Mouse (Mus musculus): ENCODE measurements around the gene Cdh23. TPM values are rescaled to one million over a fixed set of nuclear protein-coding genes. Genes with fewer than 3 reads are reported as not detected.
"Not testable (repeated sequence)": the region's sequence is repeated elsewhere in the genome, so short reads cannot be mapped to it uniquely, and the experiment has no call there.

The Cdh23 gene
- polyA plus RNA-seq (2015; fragmentation: Nextera tagmentation; extraction: Ambion mirVana): 6.7 and 7.8 TPM in 2 replicates

- H3K4me1 ChIP-seq: peaks cover 4% of the 10 kb centered on the region; the same call in 1 of the 2 replicates
- H3K36me3 ChIP-seq (replicated peaks): no peaks in the 10 kb centered on the region
- no peak for ATAC-seq (replicated peaks)
- WGBS: 93% methylated on average over 6 of the region's 6 CpGs
- peaks cover 6% of the 10 kb centered on the region for H3K27me3 ChIP-seq (replicated peaks)
- no peak within 1 kb of the TSS for H3K4me2 ChIP-seq
- no peak within 1 kb of the TSS for H3K27ac ChIP-seq
- no peak within 1 kb of the TSS for H3K9ac ChIP-seq
- H3K9me3 ChIP-seq: no peaks in the 10 kb centered on the region
- H3K4me3 ChIP-seq: no peak within 1 kb of the TSS
These were observed at the start of gene Cdh23 for GRCm38 (mm10) chr10:60696390-60696789. TSS of gene Cdh23 (minus strand) at chr10:60696490.

- H3K4me3 ChIP-seq: no peak overlapping the region
- H3K9ac ChIP-seq: no peak overlapping the region
- peaks cover 22% of the 10 kb centered on the region for H3K4me1 ChIP-seq
- H3K4me2 ChIP-seq: no peak overlapping the region
- H3K9me3 ChIP-seq: no peaks in the 10 kb centered on the region
- ATAC-seq (replicated peaks): no peak
- no peak overlapping the region for H3K27ac ChIP-seq
- H3K36me3 ChIP-seq (replicated peaks): no peaks in the 10 kb centered on the region
- WGBS: 89% methylated on average over 14 of the region's 14 CpGs
- H3K27me3 ChIP-seq (replicated peaks): no peaks in the 10 kb centered on the region
These were observed 48.4 kb upstream of the Cdh23 start for GRCm38 (mm10) chr10:60744543-60745290.

- WGBS: 52% methylated on average over 9 of the region's 9 CpGs
- ATAC-seq (replicated peaks): no peak
These were observed 47.4 kb upstream of the Cdh23 start for GRCm38 (mm10) chr10:60743681-60744080.

GRCm38 (mm10) chr10:60742942-60743341 is 46.7 kb upstream of the Cdh23 start:
- Histone ChIP-seq H3K9ac (no peak overlapping the region), H3K4me2 (no peak overlapping the region), H3K27ac (no peak overlapping the region), H3K4me1 (peaks cover 15% of the 10 kb centered on the region), H3K4me3 (no peak overlapping the region), H3K27me3 (replicated peaks) (no peaks in the 10 kb centered on the region), H3K9me3 (no peaks in the 10 kb centered on the region), H3K36me3 (replicated peaks) (no peaks in the 10 kb centered on the region)
- ATAC-seq (replicated peaks): no peak
- 87% methylated on average over 6 of the region's 6 CpGs for WGBS

More at GRCm38 (mm10) chr10:60743681-60744080, 47.4 kb upstream of the Cdh23 start:
- no peaks in the 10 kb centered on the region for H3K27me3 ChIP-seq (replicated peaks)
- no peak overlapping the region for H3K4me2 ChIP-seq
- H3K9me3 ChIP-seq: no peaks in the 10 kb centered on the region
- H3K4me3 ChIP-seq: no peak overlapping the region
- H3K4me1 ChIP-seq: peaks cover 19% of the 10 kb centered on the region
- H3K36me3 ChIP-seq (replicated peaks): no peaks in the 10 kb centered on the region
- H3K27ac ChIP-seq: no peak overlapping the region
- no peak overlapping the region for H3K9ac ChIP-seq

- not testable (repeated sequence) for H3K27me3 ChIP-seq (replicated peaks); ATAC-seq (replicated peaks); H3K9me3 ChIP-seq; H3K4me2 ChIP-seq; H3K4me3 ChIP-seq; H3K27ac ChIP-seq; H3K36me3 ChIP-seq (replicated peaks); H3K9ac ChIP-seq
- H3K4me1 ChIP-seq: peaks cover 10% of the 10 kb centered on the region
- 83% methylated on average over 1 of the region's 1 CpGs for WGBS
These were observed 46.0 kb upstream of the Cdh23 start for GRCm38 (mm10) chr10:60742296-60742695.

- no peak overlapping the region for H3K4me3 ChIP-seq
- ATAC-seq (replicated peaks): no peak
- no peak overlapping the region for H3K9ac ChIP-seq
- no peak overlapping the region for H3K27ac ChIP-seq
- 76% methylated on average over 7 of the region's 7 CpGs for WGBS
- no peaks in the 10 kb centered on the region for H3K9me3 ChIP-seq
- no peak overlapping the region for H3K4me2 ChIP-seq
- peaks cover 2% of the 10 kb centered on the region for H3K4me1 ChIP-seq
- no peaks in the 10 kb centered on the region for H3K27me3 ChIP-seq (replicated peaks)
- H3K36me3 ChIP-seq (replicated peaks): no peaks in the 10 kb centered on the region
These were observed 45.1 kb upstream of the Cdh23 start for GRCm38 (mm10) chr10:60741435-60741834.

GRCm38 (mm10) chr10:60739619-60740363 is 43.5 kb upstream of the Cdh23 start:
- no peaks in the 10 kb centered on the region for H3K36me3 ChIP-seq (replicated peaks)
- no peak overlapping the region for H3K9ac ChIP-seq
- H3K4me1 ChIP-seq: no peaks in the 10 kb centered on the region
- H3K4me3 ChIP-seq: no peak overlapping the region
- 95% methylated on average over 4 of the region's 4 CpGs for WGBS
- H3K27ac ChIP-seq: no peak overlapping the region
- no peaks in the 10 kb centered on the region for H3K9me3 ChIP-seq
- ATAC-seq (replicated peaks): no peak
- no peak overlapping the region for H3K4me2 ChIP-seq
- H3K27me3 ChIP-seq (replicated peaks): no peaks in the 10 kb centered on the region

- Histone ChIP-seq H3K27me3 (replicated peaks) (no peaks in the 10 kb centered on the region), H3K9me3 (no peaks in the 10 kb centered on the region), H3K4me3 (no peak overlapping the region), H3K36me3 (replicated peaks) (no peaks in the 10 kb centered on the region), H3K4me2 (no peak overlapping the region), H3K9ac (no peak overlapping the region), H3K4me1 (no peaks in the 10 kb centered on the region), H3K27ac (no peak overlapping the region)
- no peak for ATAC-seq (replicated peaks)
- WGBS: 77% methylated on average over 8 of the region's 9 CpGs
These were observed 41.8 kb upstream of the Cdh23 start for GRCm38 (mm10) chr10:60737886-60738640.

GRCm38 (mm10) chr10:60737169-60737728 is 41.0 kb upstream of the Cdh23 start:
- Histone ChIP-seq H3K27me3 (replicated peaks) (no peaks in the 10 kb centered on the region), H3K4me2 (no peak overlapping the region), H3K9ac (no peak overlapping the region), H3K36me3 (replicated peaks) (no peaks in the 10 kb centered on the region), H3K4me3 (no peak overlapping the region), H3K9me3 (no peaks in the 10 kb centered on the region), H3K27ac (0 out of 2 replicates have a peak overlapping the region, but pooled peaks have one; percentile 41), H3K4me1 (peaks cover 5% of the 10 kb centered on the region)
- ATAC-seq (replicated peaks): no peak
- 56% methylated on average over 11 of the region's 11 CpGs for WGBS

- Histone ChIP-seq H3K27ac (no peak overlapping the region), H3K4me2 (no peak overlapping the region), H3K4me1 (peaks cover 14% of the 10 kb centered on the region), H3K9me3 (no peaks in the 10 kb centered on the region), H3K4me3 (no peak overlapping the region), H3K36me3 (replicated peaks) (no peaks in the 10 kb centered on the region), H3K9ac (no peak overlapping the region), H3K27me3 (replicated peaks) (no peaks in the 10 kb centered on the region)
- 88% methylated on average over 1 of the region's 1 CpGs for WGBS
- no peak for ATAC-seq (replicated peaks)
These were observed 39.4 kb upstream of the Cdh23 start for GRCm38 (mm10) chr10:60735737-60736136.

GRCm38 (mm10) chr10:60733471-60733870 is 37.2 kb upstream of the Cdh23 start:
- Histone ChIP-seq H3K4me3 (no peak overlapping the region), H3K27ac (no peak overlapping the region), H3K4me1 (peaks cover 14% of the 10 kb centered on the region), H3K9me3 (no peaks in the 10 kb centered on the region), H3K36me3 (replicated peaks) (no peaks in the 10 kb centered on the region), H3K27me3 (replicated peaks) (no peaks in the 10 kb centered on the region; the same call in 1 of the 2 replicates), H3K4me2 (no peak overlapping the region), H3K9ac (no peak overlapping the region)
- 90% methylated on average over 8 of the region's 8 CpGs for WGBS
- ATAC-seq (replicated peaks): no peak

GRCm38 (mm10) chr10:60732397-60732861 is 36.1 kb upstream of the Cdh23 start:
- WGBS: 25% methylated on average over 2 of the region's 2 CpGs
- H3K9ac ChIP-seq: no peak overlapping the region
- H3K4me1 ChIP-seq: peaks cover 20% of the 10 kb centered on the region
- no peak overlapping the region for H3K4me2 ChIP-seq
- H3K27ac ChIP-seq: peak overlapping the region; percentile 44
- ATAC-seq (replicated peaks): peak; percentile 38; the same call in 1 of the 2 replicates
- no peak overlapping the region for H3K4me3 ChIP-seq
- no peaks in the 10 kb centered on the region for H3K36me3 ChIP-seq (replicated peaks)
- H3K9me3 ChIP-seq: no peaks in the 10 kb centered on the region
- no peaks in the 10 kb centered on the region; the same call in 1 of the 2 replicates for H3K27me3 ChIP-seq (replicated peaks)

Data from midbrain, embryonic 15.5 days (tissue).